Mouse (Mus musculus) erythroblast, embryonic 14.5 days (primary cell): ENCODE measurements around the gene Rabep1.

Experiments used
- GATA1 ChIP-seq: IDR thresholded peaks from 2 replicates; pipeline ENCODE4 v1.6.1; 2012; ENCODE audit warnings: low read length, inconsistent platforms, mixed read lengths
- TAL1 ChIP-seq: IDR thresholded peaks from 3 replicates; pipeline ENCODE4 v1.6.1; 2012; ENCODE audit warnings: low read length, inconsistent platforms, mixed read lengths

DNA sequence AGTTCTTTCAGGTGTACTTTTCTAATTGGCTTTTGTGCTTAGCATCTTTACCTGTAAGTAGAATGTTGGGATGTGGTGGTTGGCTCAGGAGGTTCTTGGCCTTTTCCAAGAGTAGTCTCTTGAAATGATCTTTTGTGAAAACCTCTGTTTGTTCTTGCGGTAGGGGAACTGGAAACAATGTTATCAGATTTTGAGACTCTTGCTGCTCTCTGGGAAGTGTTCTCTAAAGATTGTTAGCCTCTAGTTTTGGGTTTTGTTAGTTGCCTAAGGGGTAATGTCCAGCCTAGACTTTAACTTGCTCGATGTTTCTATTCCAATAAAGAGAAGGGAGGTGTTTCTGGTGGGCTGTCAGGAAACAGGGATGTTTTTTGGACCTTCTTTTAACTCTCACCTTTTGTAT, 1.5 kb downstream of the Rabep1 start:
- TF ChIP-seq GATA1 (no peak), TAL1 (no peak)
